Mouse (Mus musculus): ENCODE results near the gene Amy2a4. TPM values are rescaled to one million over a fixed set of nuclear protein-coding genes. Genes with fewer than 3 reads are reported as not detected.
"Not testable (repeated sequence)": the region's sequence is repeated elsewhere in the genome, so short reads cannot be mapped to it uniquely, and the experiment has no call there.

Amy2a4 gene
- total RNA-seq (2021), result not detected

DNA sequence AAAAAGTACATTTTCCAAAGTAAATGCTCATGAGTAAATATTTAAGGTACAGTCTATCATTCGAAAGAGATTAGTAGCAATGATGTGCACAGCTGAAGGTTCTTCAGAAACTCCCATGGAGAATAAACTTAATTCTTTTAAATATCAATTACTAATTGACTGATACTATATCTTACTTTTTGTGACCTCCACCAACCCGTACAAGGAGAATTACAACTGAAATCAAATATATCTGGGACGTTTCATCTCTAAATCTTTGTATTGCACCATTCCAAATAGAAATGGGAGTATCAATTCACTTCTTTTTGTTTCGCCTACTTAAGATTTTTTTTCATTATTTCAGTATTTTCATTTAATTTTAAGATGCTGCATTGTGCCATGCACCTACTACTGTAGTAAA lies at the start of gene Amy2a4:
Amy2a4 (minus strand) TSS at position 101 of the 400 bp plus-strand sequence.
- not testable (repeated sequence) for DNase-seq

- not testable (repeated sequence) for DNase-seq
Observed at GRCm38 (mm10) chr3:113323952-113324351, 32.7 kb upstream of the Amy2a4 start, which contains the start of gene Amy2a3. TSS of gene Amy2a3 (minus strand) at chr3:113324052.

DNA sequence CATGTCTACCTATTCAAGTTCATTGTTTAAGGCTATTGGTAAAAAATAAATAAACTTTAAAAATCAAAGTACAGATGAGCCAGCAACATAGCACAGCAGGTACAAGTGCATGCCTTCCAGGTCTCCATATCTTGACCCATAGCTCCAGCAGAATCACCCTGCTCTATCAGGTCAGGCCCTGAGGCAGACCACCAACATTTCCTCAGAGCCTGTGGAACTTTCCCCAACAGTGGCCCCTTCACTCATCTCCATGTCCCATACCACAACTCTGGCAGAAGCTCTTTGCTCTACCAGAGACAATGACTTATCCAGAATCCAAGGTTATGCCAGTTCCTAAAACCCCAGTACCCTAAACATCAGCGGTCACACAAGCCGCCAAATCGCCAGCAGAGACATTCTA lies 21.7 kb upstream of the Amy2a4 start:
- not testable (repeated sequence) for DNase-seq

DNA sequence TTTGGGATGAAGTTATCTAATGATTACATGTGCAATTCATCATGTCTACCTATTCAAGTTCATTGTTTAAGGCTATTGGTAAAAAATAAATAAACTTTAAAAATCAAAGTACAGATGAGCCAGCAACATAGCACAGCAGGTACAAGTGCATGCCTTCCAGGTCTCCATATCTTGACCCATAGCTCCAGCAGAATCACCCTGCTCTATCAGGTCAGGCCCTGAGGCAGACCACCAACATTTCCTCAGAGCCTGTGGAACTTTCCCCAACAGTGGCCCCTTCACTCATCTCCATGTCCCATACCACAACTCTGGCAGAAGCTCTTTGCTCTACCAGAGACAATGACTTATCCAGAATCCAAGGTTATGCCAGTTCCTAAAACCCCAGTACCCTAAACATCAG lies 11.0 kb downstream of the Amy2a4 start:
- not testable (repeated sequence) for DNase-seq

GRCm38 (mm10) chr3:113279586-113279985 lies 11.7 kb downstream of the Amy2a4 start:
- DNase-seq, result not testable (repeated sequence)

GRCm38 (mm10) chr3:113258737-113259136 lies 32.5 kb downstream of the Amy2a4 start, which contains the start of gene Amy2a5:
TSS of gene Amy2a5 (minus strand) at chr3:113258837.
- DNase-seq, result not testable (repeated sequence)

Other genes with a start within 250 kb of the Amy2a4 start
- not detected for gene Amy2a5, start 32.6 kb downstream of the Amy2a4 start, total RNA-seq (2021)
- not detected for gene Amy2a3, start 32.6 kb upstream of the Amy2a4 start, total RNA-seq (2021)
- gene Amy2a2, start 65.2 kb upstream of the Amy2a4 start, total RNA-seq (2021), result not detected
- gene Amy2a1, start 241.0 kb upstream of the Amy2a4 start, total RNA-seq (2021), result not detected

All from heart, postnatal 4 days (tissue).